Mouse (Mus musculus) stomach, postnatal 0 days (tissue): ENCODE measurements around the gene Clec4g. TPM values are rescaled to one million over a fixed set of nuclear protein-coding genes. Genes with fewer than 3 reads are reported as not detected.

Experiments
- ATAC-seq: fragments of 200-750 bp; cut with Nextera tagmentation; 2 replicates; pipeline ENCODE4 v1.8.0; 2017; ENCODE audit not compliant: low FRiP score, low TSS enrichment
- DNase-seq: peaks from one replicate; pipeline ENCODE4 v3.0.0-alpha.2; 2016; ENCODE audit warnings: low spot score
- H3K27ac ChIP-seq: fragments of 300-500 bp; sonication (generic); replicated peaks from 2 replicates; pipeline ENCODE4 v1.5.1; 2014; ENCODE audit warnings: mild to moderate bottlenecking, control low read depth
- H3K27me3 ChIP-seq: fragments of 300-500 bp; sonication (generic); 2 replicates; pipeline ENCODE4 v1.6.1; 2014; ENCODE audit warnings: low read length; ENCODE audit not compliant: control insufficient read depth, insufficient read depth
- H3K36me3 ChIP-seq: fragments of 300-500 bp; sonication (generic); 2 replicates; pipeline ENCODE4 v1.6.1; 2014; ENCODE audit warnings: low read length, mixed read lengths; ENCODE audit not compliant: control insufficient read depth, insufficient read depth
- H3K4me1 ChIP-seq: fragments of 300-500 bp; sonication (generic); replicated peaks from 2 replicates; pipeline ENCODE4 v1.6.1; 2014; ENCODE audit warnings: antibody characterized with exemption; ENCODE audit not compliant: control insufficient read depth, insufficient read depth
- H3K4me2 ChIP-seq: fragments of 300-500 bp; sonication (generic); replicated peaks from 2 replicates; pipeline ENCODE4 v1.6.1; 2014; ENCODE audit warnings: low read depth, mild to moderate bottlenecking, control low read depth, moderate library complexity
- H3K4me3 ChIP-seq: fragments of 300-500 bp; sonication (generic); 2 replicates; pipeline ENCODE4 v1.5.1; 2014; ENCODE audit warnings: low read depth, low read length, control low read depth
- H3K9ac ChIP-seq: fragments of 300-500 bp; sonication (generic); 2 replicates; pipeline ENCODE4 v1.6.1; 2014; ENCODE audit warnings: mild to moderate bottlenecking, low read length, control low read depth, mixed read lengths
- H3K9me3 ChIP-seq: fragments of 300-500 bp; sonication (generic); 2 replicates; pipeline ENCODE4 v1.6.1; 2016; ENCODE audit warnings: low read length; ENCODE audit not compliant: control insufficient read depth
- CTCF ChIP-seq: IDR thresholded peaks from 2 replicates; pipeline ENCODE4 v1.5.1; 2016; ENCODE audit warnings: antibody characterized with exemption, low read depth, mild to moderate bottlenecking, moderate library complexity
- EP300 ChIP-seq: optimal IDR thresholded peaks from 2 replicates; pipeline ENCODE3; 2016; ENCODE audit warnings: antibody characterized with exemption
- WGBS: fragments of 180-500 bp; shearing (Covaris S2); extraction: QIAGEN DNeasy Blood & Tissue Kit; methylation state at CpG from one replicate; pipeline ENCODE4 v1.1.7; 2014; 5-methylcytosine and 5-hydroxymethylcytosine counted together
- polyA plus RNA-seq: library from polyadenylated mRNA; unstranded; fragments of >200 nt; fragmentation: Nextera tagmentation; extraction: Ambion mirVana; gene quantifications from 2 replicates; pipeline ENCODE4 v1.2.1, GENCODE M21; 2015

The Clec4g gene
- polyA plus RNA-seq, 1 experiment from 2014 or later = 0.10 TPM

DNA sequence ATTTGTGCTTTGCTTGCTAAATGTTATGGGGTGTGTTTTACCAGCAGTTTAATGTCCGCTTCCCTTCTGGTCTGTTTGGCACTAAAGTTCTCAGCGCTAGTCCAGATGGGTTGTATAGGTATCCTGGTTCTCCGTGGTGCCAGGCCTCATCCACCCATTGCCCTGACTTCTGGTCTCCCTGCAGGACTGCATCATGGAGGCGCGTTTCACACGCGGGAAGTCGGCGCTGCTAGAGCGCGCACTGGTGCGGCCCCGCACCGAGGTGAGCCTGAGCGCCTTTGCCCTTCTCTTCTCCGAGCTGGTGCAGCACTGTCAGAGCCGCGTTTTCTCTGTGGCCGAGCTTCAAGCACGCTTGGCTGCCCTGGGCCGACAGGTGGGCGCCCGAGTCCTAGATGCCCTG lies 41.6 kb downstream of the Clec4g start:
- Histone ChIP-seq H3K4me1 (no peaks in the 10 kb centered on the region), H3K27ac (no peak overlapping the region), H3K36me3 (peaks cover 10% of the 10 kb centered on the region), H3K9me3 (no peaks in the 10 kb centered on the region), H3K4me3 (no peak overlapping the region), H3K9ac (no peak overlapping the region), H3K27me3 (no peaks in the 10 kb centered on the region), H3K4me2 (no peak overlapping the region)
- 96% methylated on average over 20 of the region's 23 CpGs for WGBS
- ATAC-seq = no peak
- DNase-seq = no peak
- TF ChIP-seq EP300 = no peak
- TF ChIP-seq CTCF = no peak

DNA sequence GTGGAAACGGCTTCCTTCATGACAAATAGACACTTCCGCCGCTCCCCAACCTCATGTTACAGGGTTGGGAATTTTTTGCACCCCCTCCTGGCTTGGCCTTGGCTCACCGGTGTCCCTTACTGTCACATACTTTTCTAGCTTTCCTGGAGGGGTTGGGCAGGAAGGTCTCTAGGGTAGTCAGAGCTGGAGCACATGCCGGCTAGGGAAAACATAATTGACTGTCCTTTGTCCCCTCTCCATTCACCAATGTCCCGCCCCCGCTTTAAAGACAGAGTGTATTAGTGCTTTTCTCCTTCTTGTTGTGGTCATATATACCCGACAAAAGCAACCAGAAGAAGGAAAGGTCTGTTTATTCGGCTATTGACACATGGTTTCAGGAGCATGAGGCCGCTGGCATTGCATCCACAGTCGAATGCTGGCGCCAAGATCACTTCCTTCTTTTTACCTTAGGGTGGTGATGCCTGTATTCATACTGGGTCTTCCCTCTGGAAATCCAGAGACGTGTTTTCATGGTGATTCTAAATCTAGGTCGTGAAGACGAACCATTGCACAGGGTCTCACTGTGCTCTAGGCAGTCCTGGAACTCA lies 43.4 kb downstream of the Clec4g start:
- no peaks in the 10 kb centered on the region for H3K9me3 ChIP-seq
- H3K9ac ChIP-seq = peak overlapping the region; percentile 96
- H3K27me3 ChIP-seq = no peaks in the 10 kb centered on the region
- H3K4me3 ChIP-seq = peak overlapping the region; percentile 94
- H3K4me1 ChIP-seq = no peaks in the 10 kb centered on the region
- TF ChIP-seq EP300 = no peak
- TF ChIP-seq CTCF = no peak
- H3K36me3 ChIP-seq = peaks cover 10% of the 10 kb centered on the region
- peak; percentile 39 for DNase-seq
- no peak for ATAC-seq
- peak overlapping the region; percentile 76 for H3K4me2 ChIP-seq
- peak overlapping the region; percentile 96 for H3K27ac ChIP-seq
- under 1% methylated on average over 15 of the region's 15 CpGs for WGBS

DNA sequence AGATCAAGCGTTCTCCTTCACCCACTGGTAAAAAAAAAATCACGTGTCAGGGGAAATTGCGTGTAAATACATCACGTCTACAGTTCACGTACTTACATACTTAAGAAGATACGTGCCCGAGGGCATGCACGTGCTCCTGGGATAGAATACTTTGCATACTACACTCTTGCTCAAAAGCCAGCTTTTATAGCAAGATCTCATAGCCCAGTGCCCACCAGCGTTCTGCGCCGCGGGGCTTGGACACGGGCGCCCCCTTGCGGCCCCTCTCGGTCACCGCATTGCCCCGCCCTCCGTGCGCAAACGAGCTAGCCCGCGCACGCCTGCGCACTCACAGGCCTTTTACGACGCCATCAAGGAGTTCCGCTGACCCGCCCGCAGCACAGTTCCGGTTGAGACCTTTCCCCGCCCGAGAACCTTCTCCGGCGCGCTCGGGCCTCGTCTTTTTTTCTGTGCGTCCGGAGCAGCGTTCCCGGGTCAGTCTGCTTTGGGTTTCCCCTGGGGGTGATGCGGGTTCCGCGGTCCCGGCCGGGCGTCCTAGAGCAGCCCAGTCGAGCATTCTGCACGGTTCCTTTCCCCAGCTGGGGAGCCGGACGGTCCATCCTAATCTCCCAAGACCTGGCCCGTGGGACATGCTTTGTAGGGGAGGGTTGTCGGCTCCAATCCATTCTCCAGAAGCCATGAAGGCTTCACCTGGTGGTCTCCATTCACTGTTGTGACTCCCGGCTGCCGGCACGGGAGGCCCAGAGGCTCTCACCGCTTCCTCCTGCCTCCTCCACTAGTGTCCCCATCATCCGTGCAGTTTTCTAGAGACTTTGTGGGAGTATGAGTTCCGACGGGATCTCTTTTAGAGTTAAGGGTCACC lies 44.1 kb downstream of the Clec4g start, which contains the start of gene Trappc5:
Gene Trappc5, plus strand, starts transcription at position 169 of the 862 bp plus-strand sequence.
- peak within 1 kb of the TSS; percentile 76 for H3K4me2 ChIP-seq
- H3K4me1 ChIP-seq = no peaks in the 10 kb centered on the region
- TF ChIP-seq EP300 (no peak), CTCF (peak; percentile 99)
- no peaks in the 10 kb centered on the region for H3K9me3 ChIP-seq
- DNase-seq (peak; percentile 93), ATAC-seq (peak; percentile 88)
- peaks cover 10% of the 10 kb centered on the region for H3K36me3 ChIP-seq
- H3K9ac ChIP-seq = peak within 1 kb of the TSS; percentile 96
- 1% methylated on average over 61 of the region's 61 CpGs for WGBS
- H3K27ac ChIP-seq = peak within 1 kb of the TSS; percentile 96
- peak within 1 kb of the TSS; percentile 94 for H3K4me3 ChIP-seq
- H3K27me3 ChIP-seq = no peaks in the 10 kb centered on the region

DNA sequence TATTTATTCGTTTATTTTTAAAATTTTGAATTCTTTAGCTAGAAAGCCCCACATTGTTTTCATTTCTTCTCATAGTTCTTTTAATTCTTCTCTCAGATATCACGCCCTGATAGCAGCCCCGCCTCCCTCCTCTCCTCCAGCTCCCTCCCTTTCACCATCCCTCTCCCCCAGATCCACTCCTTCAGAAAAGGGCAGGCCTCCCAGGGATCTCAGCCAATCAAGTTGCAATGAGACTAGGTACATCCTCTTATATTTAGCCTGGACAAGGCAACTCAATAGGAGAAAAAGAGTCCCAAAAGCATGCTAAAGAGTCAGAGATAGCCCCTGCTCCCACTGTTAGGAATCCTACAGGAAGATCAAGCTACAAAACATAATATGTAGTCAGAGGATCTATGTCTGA lies 45.8 kb downstream of the Clec4g start:
- H3K27me3 ChIP-seq = no peaks in the 10 kb centered on the region
- no peak for DNase-seq
- no peaks in the 10 kb centered on the region for H3K9me3 ChIP-seq
- 46% methylated on average over 3 of the region's 3 CpGs for WGBS
- H3K9ac ChIP-seq = no peak overlapping the region
- peaks cover 3% of the 10 kb centered on the region; the same call in 1 of the 2 replicates for H3K36me3 ChIP-seq
- TF ChIP-seq EP300 (no peak), CTCF (no peak)
- no peak overlapping the region for H3K4me2 ChIP-seq
- no peak overlapping the region for H3K4me3 ChIP-seq
- H3K27ac ChIP-seq = no peak overlapping the region
- ATAC-seq = no peak
- H3K4me1 ChIP-seq = no peaks in the 10 kb centered on the region

DNA sequence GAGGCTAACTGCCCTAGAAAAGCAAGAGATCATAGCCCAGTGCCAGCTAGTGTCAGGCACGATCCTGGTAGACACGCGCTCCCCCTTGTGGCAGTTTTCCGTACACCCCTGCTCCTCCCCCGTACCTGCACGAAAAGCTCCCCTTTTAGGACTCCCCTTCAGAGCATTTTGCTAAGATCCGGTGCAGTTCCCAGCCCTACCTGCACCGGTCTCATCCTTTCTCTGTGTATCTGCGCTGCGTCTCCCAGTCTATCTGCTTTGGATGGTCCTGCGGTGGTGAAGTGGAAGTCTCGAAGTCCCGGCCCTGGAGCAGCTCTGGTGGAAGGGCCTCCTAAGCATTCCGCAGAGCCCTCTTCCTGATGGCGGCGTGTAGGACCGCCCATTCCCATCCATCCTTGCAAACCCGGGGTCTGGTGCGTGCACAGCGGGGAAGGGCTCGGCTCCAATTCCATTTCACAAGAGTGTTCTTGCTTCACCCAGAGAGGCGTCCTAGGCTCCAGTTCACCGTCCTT lies 48.4 kb downstream of the Clec4g start, which contains the start of gene Fcor:
Gene Fcor, minus strand, starts transcription at position 383 of the 512 bp plus-strand sequence.
- peak within 1 kb of the TSS; percentile 62 for H3K4me2 ChIP-seq
- DNase-seq = peak; percentile 86
- peak; percentile 84 for ATAC-seq
- H3K4me1 ChIP-seq = no peaks in the 10 kb centered on the region
- peak within 1 kb of the TSS; percentile 50 for H3K4me3 ChIP-seq
- H3K9me3 ChIP-seq = no peaks in the 10 kb centered on the region
- under 1% methylated on average over 23 of the region's 23 CpGs for WGBS
- H3K9ac ChIP-seq = peak within 1 kb of the TSS; percentile 53
- 0 out of 2 replicates have a peak within 1 kb of the TSS, but pooled peaks have one; percentile 1 for H3K27ac ChIP-seq
- H3K27me3 ChIP-seq = no peaks in the 10 kb centered on the region
- H3K36me3 ChIP-seq = no peaks in the 10 kb centered on the region
- TF ChIP-seq CTCF (peak; percentile 95), EP300 (no peak)
